Mouse (Mus musculus) heart, postnatal 14 days (tissue): Measurements from ENCODE around the gene Fut2. TPM values are rescaled to one million over a fixed set of nuclear protein-coding genes. Genes with fewer than 3 reads are reported as not detected.
A peak's percentile ranks its signal among the peaks of the same experiment; 100 is the strongest.

ENCODE experiments used
- DNase-seq, 2 experiments: peaks; one replicate each; pipeline ENCODE4 v3.0.0; 2021 to 2022
- intact Hi-C: fragments of 180-260 bp; cut with DNase I; formaldehyde crosslinking; loops from one replicate; pipeline ENCODE4 v1.15.1; 2025
- total RNA-seq, 2 experiments: library from RNA; stranded (reverse); gene quantifications; 2 replicates each; pipeline ENCODE4 v1.2.3; 2021

Fut2 gene
- total RNA-seq, 2 experiments from 2014 or later = 0.37 to 0.69 TPM

GRCm38 (mm10) chr7:45619592-45619991, 46.6 kb downstream of the Fut2 start:
- intact Hi-C loops = no loop called here
- DNase-seq = no peak

- intact Hi-C loops = no loop called here
- no peak for DNase-seq
Observed at GRCm38 (mm10) chr7:45618316-45618715, 47.9 kb downstream of the Fut2 start.

GRCm38 (mm10) chr7:45617042-45617695, 49.0 kb downstream of the Fut2 start, which contains the start of gene Fut1:
Gene Fut1 (plus strand): TSS chr7:45617289.
- intact Hi-C loops = no loop called here
- DNase-seq = no peak

- DNase-seq = peak in 1 of 2 experiments; percentile 30
Observed at GRCm38 (mm10) chr7:45616277-45616676, 49.9 kb downstream of the Fut2 start.

GRCm38 (mm10) chr7:45609511-45609910, 56.7 kb downstream of the Fut2 start:
- intact Hi-C loops = no loop called here
- no peak for DNase-seq

More at GRCm38 (mm10) chr7:45616277-45616676, 49.9 kb downstream of the Fut2 start:
- intact Hi-C loops = no loop called here

GRCm38 (mm10) chr7:45605704-45606289, 60.4 kb downstream of the Fut2 start:
- intact Hi-C loops = no loop called here
- DNase-seq = no peak

- intact Hi-C loops = no loop called here
- DNase-seq = no peak
Observed at GRCm38 (mm10) chr7:45598960-45599879, 67.0 kb downstream of the Fut2 start.

Other genes starting within 250 kb of the Fut2 start
- not detected for gene Lhb, start 245.6 kb downstream of the Fut2 start, total RNA-seq
- 10 to 100 TPM; 86.1 to 90.2 TPM for gene Gys1, start 231.6 kb downstream of the Fut2 start, total RNA-seq
- gene Ruvbl2, start 228.3 kb downstream of the Fut2 start, total RNA-seq = 10 to 100 TPM; 25.3 to 26.3 TPM
- 100 to 1,000 TPM; 231 to 265 TPM for gene Ftl1, start 206.5 kb downstream of the Fut2 start, total RNA-seq
- gene Bax, start 199.5 kb downstream of the Fut2 start, total RNA-seq = 10 to 100 TPM; 25.6 to 31.1 TPM
- gene Tulp2, start 184.5 kb downstream of the Fut2 start, total RNA-seq = not detected
- 1 to 10 TPM; 2.8 to 4.6 TPM for gene Gm45808, start 179.6 kb downstream of the Fut2 start, total RNA-seq
- 1 to 10 TPM; 4.5 to 6.0 TPM for gene Dhdh, start 177.6 kb downstream of the Fut2 start, total RNA-seq
- 100 to 1,000 TPM; 116 to 137 TPM for gene Nucb1, start 156.0 kb downstream of the Fut2 start, total RNA-seq
- 10 to 100 TPM; 21.7 to 32.8 TPM for gene Ppp1r15a, start 140.1 kb downstream of the Fut2 start, total RNA-seq
- 1 to 10 TPM; 1.9 to 2.1 TPM for gene Plekha4, start 140.1 kb downstream of the Fut2 start, total RNA-seq
- under 1 TPM; 0.19 to 0.39 TPM for gene Hsd17b14, start 111.5 kb downstream of the Fut2 start, total RNA-seq
- 10 to 100 TPM; 85.5 to 94.6 TPM for gene Bcat2, start 96.2 kb downstream of the Fut2 start, total RNA-seq
- not detected for gene Fgf21, start 50.9 kb downstream of the Fut2 start, total RNA-seq
- under 1 TPM in 1 of 2 experiments, not detected in 1; 0.12 TPM for gene Fut1, start 49.1 kb downstream of the Fut2 start, total RNA-seq
- gene Izumo1, start 44.6 kb downstream of the Fut2 start, total RNA-seq = under 1 TPM; 0.54 to 0.67 TPM
- gene Rasip1, start 38.9 kb downstream of the Fut2 start, total RNA-seq = 10 to 100 TPM; 42.6 to 42.8 TPM
- gene Mamstr, start 26.4 kb downstream of the Fut2 start, total RNA-seq = 1 to 10 TPM; 6.4 to 6.9 TPM
- under 1 TPM; 0.12 to 0.24 TPM for gene Ntn5, start 17.6 kb upstream of the Fut2 start, total RNA-seq
- gene Sec1, start 28.0 kb upstream of the Fut2 start, total RNA-seq = under 1 TPM in 1 of 2 experiments, not detected in 1; 0.12 TPM
- gene Car11, start 33.4 kb upstream of the Fut2 start, total RNA-seq = 1 to 10 TPM; 4.3 to 6.6 TPM
- 10 to 100 TPM; 24.7 to 27.1 TPM for gene Dbp, start 38.7 kb upstream of the Fut2 start, total RNA-seq
- gene Rpl18, start 49.1 kb upstream of the Fut2 start, total RNA-seq = 100 to 1,000 TPM; 552 to 626 TPM
- 10 to 100 TPM; 17.5 to 18.8 TPM for gene Sphk2, start 51.6 kb upstream of the Fut2 start, total RNA-seq
- under 1 TPM; 0.17 to 0.24 TPM for gene Fam83e, start 54.8 kb upstream of the Fut2 start, total RNA-seq
- not detected for gene Spaca4, start 59.4 kb upstream of the Fut2 start, total RNA-seq
- gene Lmtk3, start 117.3 kb upstream of the Fut2 start, total RNA-seq = under 1 TPM in 1 of 2 experiments, not detected in 1; 0.12 TPM
- gene Sult2b1, start 118.3 kb upstream of the Fut2 start, total RNA-seq = not detected
- 10 to 100 TPM; 73.9 to 77.1 TPM for gene Cyth2, start 148.2 kb upstream of the Fut2 start, total RNA-seq
- gene Kcnj14, start 158.4 kb upstream of the Fut2 start, total RNA-seq = under 1 TPM; 0.74 to 1.00 TPM
- 10 to 100 TPM in 1 of 2 experiments, 1 to 10 TPM in 1; 8.6 to 12.5 TPM for gene Grwd1, start 164.6 kb upstream of the Fut2 start, total RNA-seq
- gene Kdelr1, start 206.4 kb upstream of the Fut2 start, total RNA-seq = 100 to 1,000 TPM; 103 to 109 TPM
- under 1 TPM; 0.34 to 0.41 TPM for gene Grin2d, start 212.0 kb upstream of the Fut2 start, total RNA-seq
- not detected for gene Syngr4, start 230.3 kb upstream of the Fut2 start, total RNA-seq
- gene Tmem143, start 230.5 kb upstream of the Fut2 start, total RNA-seq = 10 to 100 TPM; 77.4 to 79.3 TPM